In genomic region chr7:79388671-79389206, GRCm38 (mm10) we compare ENCODE assay signal across 14 mouse cellular contexts. TPM values are rescaled to one million over a fixed set of nuclear protein-coding genes. Genes with fewer than 3 reads are reported as not detected.
A peak's percentile ranks its signal among the peaks of the same experiment; 100 is the strongest.
DNase-seq lines count a peak whose midpoint lies in the region; ATAC-seq and TF ChIP-seq lines count a peak whose summit lies in the region.
"Had no signal": no experiment of that assay in that cellular context is flagged by ENCODE, and none has a peak within 500 bp of the region (broad histone marks: within the 10 kb centered on the region; RNA-seq: fewer than 3 reads in every experiment).

No protein-coding gene starts in this region.

- intact Hi-C loops in heart, postnatal 14 days (cut with DNase I) = no loop called here

- H3K9me3 ChIP-seq in hindbrain, embryonic 11.5 days (ENCODE audit: control insufficient read depth, low read length) = no peaks in the 10 kb centered on the region
- no peaks in the 10 kb centered on the region for H3K9me3 ChIP-seq in hindbrain, embryonic 12.5 days (replicated peaks)
- no peaks in the 10 kb centered on the region for H3K9me3 ChIP-seq in ES-E14 (ENCODE audit: control insufficient read depth, insufficient read depth, low read depth, low read length)
- H3K9me3 ChIP-seq in embryonic facial prominence, embryonic 13.5 days = no peaks in the 10 kb centered on the region
- H3K9me3 ChIP-seq: embryonic facial prominence, embryonic 12.5 days; midbrain, embryonic 15.5 days had no signal

- TF ChIP-seq POLR2A in thymus, adult 2 months (IDR thresholded peaks at IDR 0.05; ENCODE audit: control insufficient read depth, extremely low read depth, insufficient read depth, low read length, poor library complexity) = no peak

- no peak for DNase-seq in hindbrain, embryonic 11.5 days (ENCODE audit: low spot score)
- no peak for DNase-seq in ES-E14 (ENCODE audit: low read depth, low spot score)
- DNase-seq in mesoderm, embryonic 11.5 days (ENCODE audit: low read depth, low spot score) = peak; percentile 39
- no peak for DNase-seq in urinary bladder, postnatal 14 days (ENCODE audit: low spot score)
- DNase-seq in heart, postnatal 14 days = no peak
- DNase-seq in thymus, adult 2 months = no peak
- DNase-seq: cerebellum, adult 8-10 months; layer of hippocampus, adult 9-11 months; lung, postnatal 4 days had no signal

- in situ Hi-C loops in ES-E14 (cut with MboI; ENCODE audit: low sequenced_read_pairs in 2 of 2, unreplicated experiment in 2 of 2) = no loop called here

- 63% methylated on average over 7 of the region's 7 CpGs for WGBS in hindbrain, embryonic 11.5 days
- WGBS in hindbrain, embryonic 12.5 days = 64% methylated on average over 7 of the region's 7 CpGs
- 47% methylated on average over 7 of the region's 7 CpGs for WGBS in embryonic facial prominence, embryonic 13.5 days
- WGBS in thymus, adult 2 months = 96% methylated on average over 7 of the region's 7 CpGs

- H3K36me3 ChIP-seq in hindbrain, embryonic 11.5 days (ENCODE audit: control insufficient read depth, insufficient read depth, low read length) = no peaks in the 10 kb centered on the region
- no peaks in the 10 kb centered on the region for H3K36me3 ChIP-seq in hindbrain, embryonic 12.5 days
- no peaks in the 10 kb centered on the region for H3K36me3 ChIP-seq in ES-E14 (ENCODE audit: control insufficient read depth, insufficient read depth, low read length, poor library complexity, severe bottlenecking)
- no peaks in the 10 kb centered on the region for H3K36me3 ChIP-seq in embryonic facial prominence, embryonic 13.5 days
- H3K36me3 ChIP-seq in thymus, adult 2 months (ENCODE audit: control insufficient read depth, insufficient read depth, low read length) = no peaks in the 10 kb centered on the region
- H3K36me3 ChIP-seq: embryonic facial prominence, embryonic 12.5 days; midbrain, embryonic 15.5 days had no signal

- H3K4me3 ChIP-seq in hindbrain, embryonic 11.5 days (ENCODE audit: low read depth, low read length) = no peak overlapping the region
- H3K4me3 ChIP-seq in hindbrain, embryonic 12.5 days = no peak overlapping the region
- peak overlapping the region; percentile 5 to 55; a peak in 2 of 4 replicates for H3K4me3 ChIP-seq in ES-E14 (ENCODE audit: insufficient read depth in 1 of 2, low read depth in 1 of 2, low read length in 2 of 2, poor library complexity in 1 of 2, severe bottlenecking in 1 of 2)
- no peak overlapping the region for H3K4me3 ChIP-seq in embryonic facial prominence, embryonic 13.5 days
- no peak overlapping the region for H3K4me3 ChIP-seq in thymus, adult 2 months (ENCODE audit: control insufficient read depth, insufficient read depth, low read length)
- H3K4me3 ChIP-seq: embryonic facial prominence, embryonic 12.5 days; midbrain, embryonic 15.5 days had no signal

- H3K4me1 ChIP-seq in hindbrain, embryonic 11.5 days (replicated peaks; ENCODE audit: control insufficient read depth, insufficient read depth, low read length) = no peaks in the 10 kb centered on the region
- peaks cover 28% of the 10 kb centered on the region for H3K4me1 ChIP-seq in hindbrain, embryonic 12.5 days
- peaks cover 19 to 22% of the 10 kb centered on the region in 2 experiments for H3K4me1 ChIP-seq in ES-E14 (ENCODE audit: control insufficient read depth in 2 of 2, insufficient read depth in 2 of 2, low read length in 2 of 2, poor library complexity in 1 of 2)
- peaks cover 18% of the 10 kb centered on the region; the same call in 1 of the 2 replicates for H3K4me1 ChIP-seq in embryonic facial prominence, embryonic 13.5 days
- peaks cover 2% of the 10 kb centered on the region for H3K4me1 ChIP-seq in thymus, adult 2 months (replicated peaks; ENCODE audit: control insufficient read depth, insufficient read depth, low read length)

- H3K27me3 ChIP-seq in hindbrain, embryonic 11.5 days (ENCODE audit: control insufficient read depth, insufficient read depth, low read length) = no peaks in the 10 kb centered on the region
- H3K27me3 ChIP-seq in hindbrain, embryonic 12.5 days = no peaks in the 10 kb centered on the region
- H3K27me3 ChIP-seq in embryonic facial prominence, embryonic 13.5 days = no peaks in the 10 kb centered on the region
- no peaks in the 10 kb centered on the region for H3K27me3 ChIP-seq in thymus, adult 2 months (ENCODE audit: control insufficient read depth, insufficient read depth, low read length)
- H3K27me3 ChIP-seq: embryonic facial prominence, embryonic 12.5 days; midbrain, embryonic 15.5 days had no signal

- no peak overlapping the region for H3K9ac ChIP-seq in hindbrain, embryonic 11.5 days (ENCODE audit: low read depth, low read length)
- H3K9ac ChIP-seq in hindbrain, embryonic 12.5 days = no peak overlapping the region
- peak overlapping the region; percentile 7; the same call in 1 of the 2 replicates for H3K9ac ChIP-seq in ES-E14 (ENCODE audit: insufficient read depth, low read depth, low read length, poor library complexity, severe bottlenecking)
- no peak overlapping the region for H3K9ac ChIP-seq in embryonic facial prominence, embryonic 13.5 days
- H3K9ac ChIP-seq: embryonic facial prominence, embryonic 12.5 days; midbrain, embryonic 15.5 days had no signal

- H3K4me2 ChIP-seq in hindbrain, embryonic 11.5 days (replicated peaks; ENCODE audit: low read depth, low read length) = no peak overlapping the region
- H3K4me2 ChIP-seq in hindbrain, embryonic 12.5 days (replicated peaks) = no peak overlapping the region
- H3K4me2 ChIP-seq in embryonic facial prominence, embryonic 13.5 days = no peak overlapping the region
- H3K4me2 ChIP-seq: embryonic facial prominence, embryonic 12.5 days; midbrain, embryonic 15.5 days had no signal

- no peak for TF ChIP-seq CTCF in thymus, adult 2 months (IDR thresholded peaks at IDR 0.05; ENCODE audit: borderline replicate concordance, control insufficient read depth, extremely low read depth, insufficient read depth, low read length, poor library complexity)

- ATAC-seq in hindbrain, embryonic 11.5 days (ENCODE audit: low FRiP score) = peak; percentile 39; the same call in 1 of the 2 replicates
- no peak for ATAC-seq in hindbrain, embryonic 12.5 days (ENCODE audit: low FRiP score)
- peak; percentile 48; the same call in 1 of the 2 replicates for ATAC-seq in embryonic facial prominence, embryonic 13.5 days (ENCODE audit: insufficient number of reproducible peaks, insufficient read depth, low FRiP score, low TSS enrichment, low read depth)
- ATAC-seq: midbrain, embryonic 15.5 days had no signal

- no peak overlapping the region for H3K27ac ChIP-seq in hindbrain, embryonic 11.5 days (ENCODE audit: low read depth, low read length)
- no peak overlapping the region; the same call in 1 of the 2 replicates for H3K27ac ChIP-seq in hindbrain, embryonic 12.5 days
- H3K27ac ChIP-seq in ES-E14 (ENCODE audit: insufficient read depth, low read depth, low read length, poor library complexity, severe bottlenecking) = peak overlapping the region; percentile 68
- H3K27ac ChIP-seq in embryonic facial prominence, embryonic 13.5 days = 0 out of 2 replicates have a peak overlapping the region, but pooled peaks have one; percentile 33
- H3K27ac ChIP-seq in thymus, adult 2 months (ENCODE audit: control insufficient read depth, insufficient read depth, low read length) = no peak overlapping the region
- H3K27ac ChIP-seq: embryonic facial prominence, embryonic 12.5 days; midbrain, embryonic 15.5 days had no signal

TF ChIP-seq in ES-E14, 5 proteins besides CTCF, POLR2A, EP300 and RAD21:
- TF ChIP-seq ZNF384 (IDR thresholded peaks at IDR 0.05; ENCODE audit: low read depth, low read length) (no peak), MAFK (IDR thresholded peaks at IDR 0.05; ENCODE audit: insufficient read depth, low read depth, low read length) (peak; percentile 53)

RNA-seq across cellular contexts. Expression of gene Rlbp1, which starts 1.9 kb away (rescaled TPM):
- 0.40 and 0.93 TPM in 2 replicates for polyA plus RNA-seq in hindbrain, embryonic 11.5 days (2014; fragmentation: Nextera tagmentation; extraction: Ambion mirVana)
- polyA plus RNA-seq in hindbrain, embryonic 12.5 days (2016; fragmentation: Nextera tagmentation; extraction: Ambion mirVana) = 4.0 and 4.9 TPM in 2 replicates
- 5.9 and 8.1 TPM in 2 replicates for total RNA-seq in ES-E14 (2012; rRNA removed)
- polyA plus RNA-seq in embryonic facial prominence, embryonic 13.5 days (2015; fragmentation: Nextera tagmentation; extraction: Ambion mirVana) = 1.1 and 2.7 TPM in 2 replicates
- not detected for total RNA-seq in heart, postnatal 14 days (2021)
- polyA plus RNA-seq in thymus, adult 2 months (2012; rRNA removed) = 0.11 and 0.78 TPM in 2 replicates
- total RNA-seq: granulocyte monocyte progenitor cell, adult 5-6 weeks had no signal

RNA-seq across cellular contexts. Expression of gene Fanci, which starts 3.0 kb away (rescaled TPM):
- polyA plus RNA-seq in hindbrain, embryonic 11.5 days (2014; fragmentation: Nextera tagmentation; extraction: Ambion mirVana) = 11.7 and 16.5 TPM in 2 replicates
- 10.0 and 11.2 TPM in 2 replicates for polyA plus RNA-seq in hindbrain, embryonic 12.5 days (2016; fragmentation: Nextera tagmentation; extraction: Ambion mirVana)
- 31.9 and 33.0 TPM in 2 replicates for total RNA-seq in ES-E14 (2012; rRNA removed)
- 9.1 and 9.5 TPM in 2 replicates for polyA plus RNA-seq in embryonic facial prominence, embryonic 13.5 days (2015; fragmentation: Nextera tagmentation; extraction: Ambion mirVana)
- 1 to 10 TPM in 1 of 2 experiments, under 1 TPM in 1; 0.55 to 1.5 TPM for total RNA-seq in heart, postnatal 14 days (2021)
- polyA plus RNA-seq in thymus, adult 2 months (2012; rRNA removed) = 7.8 and 10.1 TPM in 2 replicates

Comparison
In these comparisons a context has a peak if more than half of its experiments do, and no peak if none do; other contexts are left out.
1. H3K27ac ChIP-seq: peak in ES-E14 (single experiment) and embryonic facial prominence, embryonic 13.5 days (single experiment); none in hindbrain, embryonic 11.5 days (single experiment), hindbrain, embryonic 12.5 days (single experiment) and thymus, adult 2 months (single experiment).
2. H3K4me3 ChIP-seq: peak in ES-E14 (2 of 2); none in hindbrain, embryonic 11.5 days (single experiment), hindbrain, embryonic 12.5 days (single experiment), embryonic facial prominence, embryonic 13.5 days (single experiment) and thymus, adult 2 months (single experiment).